Mouse (Mus musculus) stomach, postnatal 0 days (tissue): ENCODE data around the gene Rasgef1b. TPM values are rescaled to one million over a fixed set of nuclear protein-coding genes. Genes with fewer than 3 reads are reported as not detected.

Experiments used
- ATAC-seq: fragments of 200-750 bp; cut with Nextera tagmentation; 2 replicates; pipeline ENCODE4 v1.8.0; 2017; ENCODE audit not compliant: low FRiP score, low TSS enrichment
- DNase-seq: peaks from one replicate; pipeline ENCODE4 v3.0.0-alpha.2; 2016; ENCODE audit warnings: low spot score
- H3K27ac ChIP-seq: fragments of 300-500 bp; sonication (generic); replicated peaks from 2 replicates; pipeline ENCODE4 v1.5.1; 2014; ENCODE audit warnings: mild to moderate bottlenecking, control low read depth
- H3K27me3 ChIP-seq: fragments of 300-500 bp; sonication (generic); 2 replicates; pipeline ENCODE4 v1.6.1; 2014; ENCODE audit warnings: low read length; ENCODE audit not compliant: control insufficient read depth, insufficient read depth
- H3K36me3 ChIP-seq: fragments of 300-500 bp; sonication (generic); 2 replicates; pipeline ENCODE4 v1.6.1; 2014; ENCODE audit warnings: low read length, mixed read lengths; ENCODE audit not compliant: control insufficient read depth, insufficient read depth
- H3K4me1 ChIP-seq: fragments of 300-500 bp; sonication (generic); replicated peaks from 2 replicates; pipeline ENCODE4 v1.6.1; 2014; ENCODE audit warnings: antibody characterized with exemption; ENCODE audit not compliant: control insufficient read depth, insufficient read depth
- H3K4me2 ChIP-seq: fragments of 300-500 bp; sonication (generic); replicated peaks from 2 replicates; pipeline ENCODE4 v1.6.1; 2014; ENCODE audit warnings: low read depth, mild to moderate bottlenecking, control low read depth, moderate library complexity
- H3K4me3 ChIP-seq: fragments of 300-500 bp; sonication (generic); 2 replicates; pipeline ENCODE4 v1.5.1; 2014; ENCODE audit warnings: low read depth, low read length, control low read depth
- H3K9ac ChIP-seq: fragments of 300-500 bp; sonication (generic); 2 replicates; pipeline ENCODE4 v1.6.1; 2014; ENCODE audit warnings: mild to moderate bottlenecking, low read length, control low read depth, mixed read lengths
- H3K9me3 ChIP-seq: fragments of 300-500 bp; sonication (generic); 2 replicates; pipeline ENCODE4 v1.6.1; 2016; ENCODE audit warnings: low read length; ENCODE audit not compliant: control insufficient read depth
- CTCF ChIP-seq: IDR thresholded peaks from 2 replicates; pipeline ENCODE4 v1.5.1; 2016; ENCODE audit warnings: antibody characterized with exemption, low read depth, mild to moderate bottlenecking, moderate library complexity
- EP300 ChIP-seq: optimal IDR thresholded peaks from 2 replicates; pipeline ENCODE3; 2016; ENCODE audit warnings: antibody characterized with exemption
- WGBS: fragments of 180-500 bp; shearing (Covaris S2); extraction: QIAGEN DNeasy Blood & Tissue Kit; methylation state at CpG from one replicate; pipeline ENCODE4 v1.1.7; 2014; 5-methylcytosine and 5-hydroxymethylcytosine counted together
- polyA plus RNA-seq: library from polyadenylated mRNA; unstranded; fragments of >200 nt; fragmentation: Nextera tagmentation; extraction: Ambion mirVana; gene quantifications from 2 replicates; pipeline ENCODE4 v1.2.1, GENCODE M21; 2015

Rasgef1b gene
- polyA plus RNA-seq, 1 experiment from 2014 or later, result 37.4 TPM

DNA sequence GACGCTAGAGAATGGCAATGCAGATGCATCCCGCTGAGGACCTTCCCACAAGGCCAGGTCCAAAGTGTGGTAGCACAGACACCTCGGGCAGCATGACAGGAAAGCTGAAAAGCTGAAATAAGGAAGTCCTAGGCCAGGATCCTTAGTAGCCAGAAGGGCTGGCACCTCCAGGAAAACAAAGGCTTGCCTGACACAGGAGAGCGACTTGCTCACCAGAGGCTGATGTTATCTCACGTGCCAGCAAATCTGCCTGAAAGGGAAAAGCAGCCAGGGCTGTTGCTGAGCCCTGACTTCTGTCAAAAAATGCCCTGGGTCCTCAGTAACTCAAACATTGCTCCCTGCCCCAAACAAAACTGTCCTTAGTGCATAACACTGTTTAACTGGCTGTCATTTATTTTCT is 478.0 kb downstream of the Rasgef1b start:
- DNase-seq, result no peak
- peak overlapping the region; percentile 61; the same call in 1 of the 2 replicates for H3K27ac ChIP-seq
- H3K4me3 ChIP-seq, result peak overlapping the region; percentile 85
- no peak for ATAC-seq
- peak overlapping the region; percentile 83 for H3K4me2 ChIP-seq
- no peaks in the 10 kb centered on the region for H3K9me3 ChIP-seq
- H3K4me1 ChIP-seq, result no peaks in the 10 kb centered on the region
- no peak for TF ChIP-seq CTCF
- TF ChIP-seq EP300, result no peak
- H3K36me3 ChIP-seq, result no peaks in the 10 kb centered on the region
- H3K27me3 ChIP-seq, result no peaks in the 10 kb centered on the region
- WGBS, result 53% methylated on average over 5 of the region's 5 CpGs
- H3K9ac ChIP-seq, result peak overlapping the region; percentile 35; the same call in 1 of the 2 replicates

- H3K4me1 ChIP-seq, result no peaks in the 10 kb centered on the region
- no peak overlapping the region for H3K4me2 ChIP-seq
- ATAC-seq (no peak), DNase-seq (peak; percentile 95)
- H3K27me3 ChIP-seq, result no peaks in the 10 kb centered on the region
- TF ChIP-seq EP300, result no peak
- peak; percentile 99 for TF ChIP-seq CTCF
- no peak overlapping the region for H3K4me3 ChIP-seq
- no peaks in the 10 kb centered on the region for H3K9me3 ChIP-seq
- H3K27ac ChIP-seq, result no peak overlapping the region
- no peaks in the 10 kb centered on the region for H3K36me3 ChIP-seq
- no peak overlapping the region for H3K9ac ChIP-seq
- WGBS, result 5% methylated on average over 7 of the region's 7 CpGs
Observed at GRCm38 (mm10) chr5:99248501-99248900, 480.4 kb downstream of the Rasgef1b start.

DNA sequence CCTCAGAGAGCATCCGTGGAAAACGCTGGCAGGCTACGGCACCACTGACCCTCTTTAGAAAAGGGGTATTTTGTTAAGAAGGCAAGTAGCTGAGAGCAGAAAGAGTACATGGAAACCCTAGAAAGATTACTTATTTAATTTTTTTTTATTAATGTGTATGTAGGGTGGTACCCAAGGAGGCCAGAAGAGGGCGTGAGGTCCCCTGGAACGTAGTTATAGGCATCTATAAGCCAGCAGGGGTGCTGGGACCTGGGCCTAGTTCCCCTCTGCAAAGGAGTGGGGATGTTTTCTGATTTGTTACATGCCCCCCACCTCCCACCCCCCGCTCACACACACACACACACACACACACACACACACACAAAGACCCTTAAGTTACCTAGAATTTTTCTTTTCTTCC is 480.9 kb downstream of the Rasgef1b start:
- no peaks in the 10 kb centered on the region for H3K4me1 ChIP-seq
- no peak overlapping the region for H3K4me3 ChIP-seq
- no peak overlapping the region for H3K4me2 ChIP-seq
- H3K27me3 ChIP-seq, result no peaks in the 10 kb centered on the region
- TF ChIP-seq EP300 (no peak), CTCF (peak; percentile 48)
- no peak overlapping the region for H3K9ac ChIP-seq
- no peak for DNase-seq
- 86% methylated on average over 6 of the region's 6 CpGs for WGBS
- no peak for ATAC-seq
- no peak overlapping the region for H3K27ac ChIP-seq
- H3K36me3 ChIP-seq, result no peaks in the 10 kb centered on the region
- H3K9me3 ChIP-seq, result no peaks in the 10 kb centered on the region

GRCm38 (mm10) chr5:99247441-99247840 is 481.4 kb downstream of the Rasgef1b start:
- H3K36me3 ChIP-seq, result no peaks in the 10 kb centered on the region
- no peaks in the 10 kb centered on the region for H3K4me1 ChIP-seq
- H3K27ac ChIP-seq, result no peak overlapping the region
- no peaks in the 10 kb centered on the region for H3K9me3 ChIP-seq
- no peak overlapping the region for H3K4me2 ChIP-seq
- no peaks in the 10 kb centered on the region for H3K27me3 ChIP-seq
- TF ChIP-seq EP300 (no peak), CTCF (no peak)
- no peak overlapping the region for H3K4me3 ChIP-seq
- ATAC-seq (no peak), DNase-seq (no peak)
- H3K9ac ChIP-seq, result no peak overlapping the region
- WGBS, result 74% methylated on average over 7 of the region's 7 CpGs

DNA sequence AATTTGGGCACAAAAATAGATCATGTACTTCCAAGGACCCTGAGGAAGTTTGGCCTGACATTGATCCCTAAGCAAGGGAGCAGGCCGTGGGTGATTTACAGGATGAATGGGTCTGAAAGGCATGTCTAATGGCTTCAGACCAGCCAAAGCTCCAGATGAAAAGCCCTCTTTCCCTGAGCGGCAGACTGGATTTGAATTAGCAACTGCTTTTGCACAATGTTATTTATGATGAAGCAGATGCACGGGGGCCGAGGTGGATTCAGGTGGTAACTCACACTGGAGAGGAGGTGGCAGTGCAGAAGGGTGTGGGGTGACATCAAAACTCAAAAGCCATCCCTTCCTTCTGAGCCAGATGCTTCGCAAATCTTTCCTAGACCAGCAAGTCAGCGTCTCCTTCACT is 481.9 kb downstream of the Rasgef1b start:
- Histone ChIP-seq H3K4me2 (no peak overlapping the region), H3K9ac (no peak overlapping the region), H3K27ac (no peak overlapping the region), H3K36me3 (no peaks in the 10 kb centered on the region), H3K9me3 (no peaks in the 10 kb centered on the region), H3K27me3 (no peaks in the 10 kb centered on the region), H3K4me3 (no peak overlapping the region), H3K4me1 (no peaks in the 10 kb centered on the region; the same call in 1 of the 2 replicates)
- WGBS, result 57% methylated on average over 6 of the region's 6 CpGs
- ATAC-seq, result no peak
- DNase-seq, result no peak
- no peak for TF ChIP-seq CTCF
- no peak for TF ChIP-seq EP300

- Histone ChIP-seq H3K27me3 (no peaks in the 10 kb centered on the region), H3K4me3 (no peak overlapping the region), H3K4me1 (no peaks in the 10 kb centered on the region; the same call in 1 of the 2 replicates), H3K9me3 (no peaks in the 10 kb centered on the region), H3K9ac (no peak overlapping the region), H3K4me2 (no peak overlapping the region), H3K27ac (no peak overlapping the region), H3K36me3 (0 out of 2 replicates have a peak, but pooled peaks cover 3% of the 10 kb centered on the region)
- TF ChIP-seq EP300, result no peak
- TF ChIP-seq CTCF, result no peak
- ATAC-seq (peak; percentile 14; the same call in 1 of the 2 replicates), DNase-seq (no peak)
- WGBS, result 57% methylated on average over 11 of the region's 11 CpGs
Observed at GRCm38 (mm10) chr5:99241988-99242740, 486.7 kb downstream of the Rasgef1b start.
